ENCODE assay signal across 27 mouse cellular contexts in the genomic region with DNA sequence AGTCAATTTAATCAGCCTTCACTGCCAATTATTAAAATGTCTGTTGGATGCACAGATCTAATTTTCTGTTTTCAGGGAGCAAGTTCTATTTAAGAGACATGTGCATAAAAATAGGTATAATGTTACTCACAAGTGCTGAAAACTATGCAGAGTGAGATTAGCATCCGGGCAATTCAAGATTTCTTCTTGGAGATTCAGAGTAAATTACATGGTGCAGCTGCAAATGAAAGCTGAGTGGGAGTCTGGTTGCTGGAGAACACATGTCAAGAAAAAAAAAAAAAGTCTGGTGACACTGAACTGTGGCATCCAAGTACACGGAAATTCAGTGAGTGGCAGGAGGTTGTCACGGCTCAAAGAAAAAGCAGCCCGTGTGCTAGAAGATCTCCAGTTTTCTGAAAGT.
A peak's percentile ranks its signal among the peaks of the same experiment; 100 is the strongest.
DNase-seq lines count a peak whose midpoint lies in the region; ATAC-seq and TF ChIP-seq lines count a peak whose summit lies in the region.
"Had no signal": no experiment of that assay in that cellular context is flagged by ENCODE, and none has a peak within 500 bp of the region (broad histone marks: within the 10 kb centered on the region; RNA-seq: fewer than 3 reads in every experiment).

No protein-coding gene starts in this region.

- intact Hi-C loops in gastrocnemius, adult 2 months (cut with DNase I), result no loop called here

- no peaks in the 10 kb centered on the region for H3K27me3 ChIP-seq in embryonic facial prominence, embryonic 14.5 days (replicated peaks; ENCODE audit: control insufficient read depth, insufficient read depth, low read length)
- H3K27me3 ChIP-seq in hindbrain, embryonic 16.5 days (replicated peaks; ENCODE audit: control insufficient read depth, insufficient read depth, low read length), result no peaks in the 10 kb centered on the region
- no peaks in the 10 kb centered on the region for H3K27me3 ChIP-seq in hindbrain, embryonic 11.5 days (ENCODE audit: control insufficient read depth, insufficient read depth, low read length)
- H3K27me3 ChIP-seq: heart, embryonic 13.5 days; hindbrain, embryonic 13.5 days; limb, embryonic 13.5 days; liver, embryonic 12.5 days; stomach, embryonic 15.5 days had no signal

- H3K9me3 ChIP-seq in embryonic facial prominence, embryonic 14.5 days (ENCODE audit: control insufficient read depth, low read length), result no peaks in the 10 kb centered on the region
- no peaks in the 10 kb centered on the region for H3K9me3 ChIP-seq in hindbrain, embryonic 16.5 days (ENCODE audit: control insufficient read depth, low read length)
- no peaks in the 10 kb centered on the region for H3K9me3 ChIP-seq in hindbrain, embryonic 11.5 days (ENCODE audit: control insufficient read depth, low read length)
- H3K9me3 ChIP-seq: heart, embryonic 13.5 days; hindbrain, embryonic 13.5 days; limb, embryonic 13.5 days; liver, embryonic 12.5 days; stomach, embryonic 15.5 days had no signal

- no peaks in the 10 kb centered on the region for H3K36me3 ChIP-seq in embryonic facial prominence, embryonic 14.5 days (ENCODE audit: control insufficient read depth, insufficient read depth, low read length)
- H3K36me3 ChIP-seq in hindbrain, embryonic 16.5 days (ENCODE audit: control insufficient read depth, insufficient read depth, low read length), result no peaks in the 10 kb centered on the region
- no peaks in the 10 kb centered on the region for H3K36me3 ChIP-seq in hindbrain, embryonic 11.5 days (ENCODE audit: control insufficient read depth, insufficient read depth, low read length)
- H3K36me3 ChIP-seq: heart, embryonic 13.5 days; hindbrain, embryonic 13.5 days; limb, embryonic 13.5 days; liver, embryonic 12.5 days; stomach, embryonic 15.5 days had no signal

- peak overlapping the region; percentile 16; the same call in 1 of the 2 replicates for H3K4me3 ChIP-seq in gastrocnemius, adult 2 months
- H3K4me3 ChIP-seq in embryonic facial prominence, embryonic 14.5 days (ENCODE audit: low read depth, low read length), result no peak overlapping the region
- H3K4me3 ChIP-seq in hindbrain, embryonic 16.5 days (ENCODE audit: low read length), result no peak overlapping the region
- no peak overlapping the region for H3K4me3 ChIP-seq in hindbrain, embryonic 11.5 days (ENCODE audit: low read depth, low read length)
- H3K4me3 ChIP-seq: heart, embryonic 13.5 days; hindbrain, embryonic 13.5 days; limb, embryonic 13.5 days; liver, embryonic 12.5 days; stomach, embryonic 15.5 days had no signal

- no peaks in the 10 kb centered on the region for H3K4me1 ChIP-seq in embryonic facial prominence, embryonic 14.5 days (ENCODE audit: control insufficient read depth, insufficient read depth, low read length)
- H3K4me1 ChIP-seq in hindbrain, embryonic 16.5 days (ENCODE audit: control insufficient read depth, insufficient read depth, low read depth, low read length), result no peaks in the 10 kb centered on the region
- H3K4me1 ChIP-seq in hindbrain, embryonic 11.5 days (replicated peaks; ENCODE audit: control insufficient read depth, insufficient read depth, low read length), result no peaks in the 10 kb centered on the region
- H3K4me1 ChIP-seq: heart, embryonic 13.5 days; hindbrain, embryonic 13.5 days; limb, embryonic 13.5 days; liver, embryonic 12.5 days; stomach, embryonic 15.5 days had no signal

- no peak for ATAC-seq in embryonic facial prominence, embryonic 14.5 days (ENCODE audit: low read depth)
- ATAC-seq in hindbrain, embryonic 16.5 days, result no peak
- no peak for ATAC-seq in hindbrain, embryonic 11.5 days (ENCODE audit: low FRiP score)
- ATAC-seq: activated CD4-positive, CD25-positive, alpha-beta regulatory T cell, adult 4 months; inflammation-experienced regulatory T-cells, adult 6 months; liver, embryonic 12.5 days had no signal

- 37% methylated on average over 4 of the region's 4 CpGs for WGBS in embryonic facial prominence, embryonic 14.5 days
- 71% methylated on average over 4 of the region's 4 CpGs for WGBS in hindbrain, embryonic 16.5 days
- WGBS in hindbrain, embryonic 11.5 days, result 77% methylated on average over 4 of the region's 4 CpGs

- no peak overlapping the region for H3K27ac ChIP-seq in gastrocnemius, adult 2 months
- H3K27ac ChIP-seq in embryonic facial prominence, embryonic 14.5 days (replicated peaks; ENCODE audit: low read depth, low read length), result no peak overlapping the region
- no peak overlapping the region for H3K27ac ChIP-seq in hindbrain, embryonic 16.5 days (ENCODE audit: low read depth, low read length)
- H3K27ac ChIP-seq in hindbrain, embryonic 11.5 days (ENCODE audit: low read depth, low read length), result no peak overlapping the region
- H3K27ac ChIP-seq: heart, embryonic 13.5 days; hindbrain, embryonic 13.5 days; kidney, postnatal 0 days; limb, embryonic 13.5 days; liver, embryonic 12.5 days; stomach, embryonic 15.5 days had no signal

- no peak for DNase-seq in gastrocnemius, adult 2 months
- no peak for DNase-seq in gastrocnemius, adult 18-20 months (ENCODE audit: low spot score)
- peak; percentile 39 for DNase-seq in right cerebral cortex, adult 18-20 months
- DNase-seq in right cerebral cortex, postnatal 10 days (ENCODE audit: low spot score in 2 of 2), result no peak
- peak; percentile 75 for DNase-seq in embryonic facial prominence, embryonic 14.5 days (ENCODE audit: low spot score)
- no peak for DNase-seq in hindbrain, embryonic 11.5 days (ENCODE audit: low spot score)
- DNase-seq: adrenal gland, adult 8-10 months; cerebellum, adult 2 months; cerebellum, postnatal 36 days; gastrocnemius, postnatal 14 days; heart, adult 18-20 months; kidney, adult 18-20 months; layer of hippocampus, adult 9-11 months; lung, adult 18-20 months; lung, postnatal 10 days; thymus, adult 18-20 months; thymus, postnatal 36 days had no signal

- no peak for TF ChIP-seq CTCF in gastrocnemius, adult 2 months (IDR thresholded peaks at IDR 0.05)

- H3K4me2 ChIP-seq in embryonic facial prominence, embryonic 14.5 days (ENCODE audit: low read depth, low read length), result peak overlapping the region; percentile 18; the same call in 1 of the 2 replicates
- H3K4me2 ChIP-seq in hindbrain, embryonic 16.5 days (ENCODE audit: low read length), result no peak overlapping the region
- no peak overlapping the region for H3K4me2 ChIP-seq in hindbrain, embryonic 11.5 days (replicated peaks; ENCODE audit: low read depth, low read length)
- H3K4me2 ChIP-seq: heart, embryonic 13.5 days; hindbrain, embryonic 13.5 days; limb, embryonic 13.5 days; liver, embryonic 12.5 days; midbrain, embryonic 11.5 days; stomach, embryonic 15.5 days had no signal

- no peak overlapping the region for H3K9ac ChIP-seq in embryonic facial prominence, embryonic 14.5 days (ENCODE audit: low read depth, low read length)
- no peak overlapping the region for H3K9ac ChIP-seq in hindbrain, embryonic 16.5 days (ENCODE audit: low read depth, low read length)
- H3K9ac ChIP-seq in hindbrain, embryonic 11.5 days (ENCODE audit: low read depth, low read length), result no peak overlapping the region
- H3K9ac ChIP-seq: heart, embryonic 13.5 days; hindbrain, embryonic 13.5 days; limb, embryonic 13.5 days; liver, embryonic 12.5 days; stomach, embryonic 15.5 days had no signal

Comparison
In these comparisons a context has a peak if more than half of its experiments do, and no peak if none do; other contexts are left out.
1. DNase-seq: peak in right cerebral cortex, adult 18-20 months (single experiment) and embryonic facial prominence, embryonic 14.5 days (single experiment); none in gastrocnemius, adult 2 months (single experiment), gastrocnemius, adult 18-20 months (single experiment), right cerebral cortex, postnatal 10 days (0 of 2) and hindbrain, embryonic 11.5 days (single experiment).